Mouse (Mus musculus) lung, adult 2 months (tissue): ENCODE results near the gene Kcna1. TPM values are rescaled to one million over a fixed set of nuclear protein-coding genes. Genes with fewer than 3 reads are reported as not detected.

Experiments used
- DNase-seq: peaks from one replicate; pipeline ENCODE4 v3.0.0; 2022
- H3K4me1 ChIP-seq: fragments of 200-500 bp; 2 replicates; pipeline ENCODE4 v1.6.1; 2011; ENCODE audit warnings: low read length; ENCODE audit not compliant: control insufficient read depth, insufficient read depth
- H3K4me3 ChIP-seq: fragments of 200-500 bp; replicated peaks from 2 replicates; pipeline ENCODE3; 2011; ENCODE audit warnings: low read depth, mild to moderate bottlenecking, control low read depth, low read length; ENCODE audit errors: extremely low read depth
- CTCF ChIP-seq: fragments of 200-500 bp; IDR thresholded peaks from 2 replicates; pipeline ENCODE4 v1.5.1; 2011; ENCODE audit warnings: mild to moderate bottlenecking, low read length, control low read depth; ENCODE audit not compliant: insufficient read depth
- POLR2A ChIP-seq: fragments of 200-500 bp; IDR thresholded peaks from 2 replicates; pipeline ENCODE4 v1.6.1; 2011; ENCODE audit warnings: low read depth, mild to moderate bottlenecking, control low read depth, low read length, borderline replicate concordance; ENCODE audit errors: extremely low read depth
- WGBS: fragments of 180-500 bp; shearing (Covaris S2); methylation state at CpG from one replicate; pipeline ENCODE4 v1.1.7; 2018; 5-methylcytosine and 5-hydroxymethylcytosine counted together
- polyA plus RNA-seq: library from polyadenylated mRNA; depleted of rRNA; stranded (reverse); fragments of >200 nt; gene quantifications from 2 replicates; pipeline ENCODE4 v1.2.3, GENCODE M21; 2012

Kcna1 gene
- polyA plus RNA-seq, 1 experiment = 1.3 TPM

DNA sequence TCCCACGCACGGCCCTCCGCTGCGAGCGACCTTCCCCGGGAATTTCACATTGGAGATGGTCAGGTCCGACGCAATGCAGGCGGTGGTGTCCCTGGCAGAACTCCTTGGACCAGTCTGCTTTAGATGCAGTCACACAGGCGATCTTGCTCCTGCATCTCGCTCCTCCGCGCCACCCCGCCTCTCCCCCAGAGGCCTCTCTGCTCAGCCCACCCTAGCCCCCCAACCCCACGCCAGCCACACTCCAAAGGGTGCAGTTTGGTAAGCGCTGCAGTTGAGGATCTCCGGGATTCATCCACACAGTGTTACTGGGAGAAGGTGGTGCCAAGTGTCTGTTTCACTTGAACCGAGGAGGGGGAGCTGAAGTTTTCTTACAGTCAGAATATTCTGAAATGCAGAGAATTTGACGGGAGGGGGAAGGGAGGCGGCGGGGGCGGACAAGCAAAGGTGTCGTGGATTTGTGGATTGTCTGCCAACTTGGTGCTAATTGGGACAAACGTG, 1.1 kb downstream of the Kcna1 start:
- WGBS = 3% methylated on average over 24 of the region's 24 CpGs
- TF ChIP-seq CTCF = no peak
- TF ChIP-seq POLR2A = no peak
- H3K4me3 ChIP-seq = no peak overlapping the region
- DNase-seq = no peak
- H3K4me1 ChIP-seq = no peaks in the 10 kb centered on the region

DNA sequence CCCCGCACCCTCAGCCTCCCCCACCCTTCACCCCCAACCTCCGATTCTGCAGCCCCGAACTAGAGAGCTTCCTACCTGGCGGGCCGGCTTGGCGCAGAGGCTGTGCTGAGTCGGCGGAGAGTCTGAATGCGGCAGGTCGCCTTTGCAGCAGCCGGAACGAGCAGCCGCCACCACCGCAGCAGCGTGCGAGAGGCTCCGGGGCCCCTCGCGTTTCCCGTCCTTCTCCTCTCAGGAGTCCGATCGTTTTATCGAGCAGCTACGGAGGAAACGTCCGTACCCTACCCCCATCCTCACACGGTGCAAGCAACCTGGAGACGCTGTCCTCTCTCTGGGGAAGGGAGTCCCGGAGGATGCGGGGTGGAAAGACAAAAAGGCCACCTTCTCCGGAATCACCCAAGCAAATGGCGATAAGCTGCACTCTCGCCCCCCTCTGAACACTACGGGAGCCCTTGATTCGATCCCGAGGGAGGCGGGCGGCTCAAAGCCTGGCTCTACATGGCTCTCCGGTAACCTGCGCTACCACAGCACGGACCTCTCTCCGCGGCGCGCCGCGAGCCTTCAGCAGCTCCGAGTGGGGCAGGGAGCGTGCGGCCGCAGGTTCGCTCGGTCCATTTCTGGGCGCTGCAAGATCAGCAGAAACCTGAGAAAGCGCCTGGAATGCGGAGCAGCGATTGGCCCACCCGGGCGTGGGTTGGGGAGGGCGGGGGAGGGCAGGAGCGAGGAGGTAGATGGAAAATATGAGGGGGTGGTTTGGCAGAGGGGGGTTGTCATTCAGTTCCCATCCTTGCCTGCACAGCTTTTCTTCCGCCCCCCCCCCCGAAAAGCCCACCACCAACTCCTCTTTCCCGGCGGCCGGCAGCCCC, 1.8 kb downstream of the Kcna1 start:
- WGBS = under 1% methylated on average over 66 of the region's 66 CpGs
- TF ChIP-seq POLR2A (no peak), CTCF (no peak)
- Histone ChIP-seq H3K4me3 (no peak overlapping the region), H3K4me1 (no peaks in the 10 kb centered on the region)
- DNase-seq = no peak

- 2% methylated on average over 25 of the region's 25 CpGs for WGBS
- no peak for DNase-seq
- H3K4me3 ChIP-seq = no peak overlapping the region
- TF ChIP-seq CTCF (no peak), POLR2A (no peak)
- no peaks in the 10 kb centered on the region for H3K4me1 ChIP-seq
Observed at GRCm38 (mm10) chr6:126643341-126644055, 2.7 kb downstream of the Kcna1 start.

DNA sequence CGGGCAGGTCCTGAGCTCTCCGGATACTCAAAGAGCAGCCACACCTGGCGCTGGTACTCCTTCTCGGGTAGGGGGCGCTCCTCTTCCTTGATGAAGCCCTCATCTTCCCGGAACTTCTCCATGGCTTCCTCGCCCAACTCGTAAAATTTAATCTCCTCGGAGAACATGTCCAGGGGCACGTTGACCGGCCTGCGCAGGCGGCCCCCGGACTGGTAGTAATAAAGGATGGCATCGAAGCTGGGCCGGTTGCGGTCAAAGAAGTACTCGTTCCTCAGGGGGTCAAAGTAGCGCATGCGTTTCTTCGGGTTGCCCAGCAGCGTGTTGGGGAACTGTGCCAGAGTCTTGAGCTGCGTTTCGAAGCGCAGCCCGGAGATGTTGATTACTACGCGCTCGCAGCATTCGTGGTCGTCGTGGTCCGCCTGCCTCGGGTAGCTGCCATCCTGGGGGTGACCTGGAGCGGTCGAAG, 3.3 kb downstream of the Kcna1 start:
- DNase-seq = no peak
- Histone ChIP-seq H3K4me3 (no peak overlapping the region), H3K4me1 (no peaks in the 10 kb centered on the region)
- no peak for TF ChIP-seq CTCF
- TF ChIP-seq POLR2A = no peak
- 3% methylated on average over 36 of the region's 36 CpGs for WGBS

- DNase-seq = no peak
- Histone ChIP-seq H3K4me1 (no peaks in the 10 kb centered on the region), H3K4me3 (no peak overlapping the region)
- no peak for TF ChIP-seq POLR2A
- no peak for TF ChIP-seq CTCF
- 84% methylated on average over 7 of the region's 7 CpGs for WGBS
Observed at GRCm38 (mm10) chr6:126628451-126628850, 17.7 kb downstream of the Kcna1 start.

- no peaks in the 10 kb centered on the region for H3K4me1 ChIP-seq
- H3K4me3 ChIP-seq = no peak overlapping the region
- TF ChIP-seq CTCF (no peak), POLR2A (no peak)
- DNase-seq = no peak
- WGBS = 81% methylated on average over 4 of the region's 4 CpGs
Observed at GRCm38 (mm10) chr6:126618455-126618854, 27.7 kb downstream of the Kcna1 start.

DNA sequence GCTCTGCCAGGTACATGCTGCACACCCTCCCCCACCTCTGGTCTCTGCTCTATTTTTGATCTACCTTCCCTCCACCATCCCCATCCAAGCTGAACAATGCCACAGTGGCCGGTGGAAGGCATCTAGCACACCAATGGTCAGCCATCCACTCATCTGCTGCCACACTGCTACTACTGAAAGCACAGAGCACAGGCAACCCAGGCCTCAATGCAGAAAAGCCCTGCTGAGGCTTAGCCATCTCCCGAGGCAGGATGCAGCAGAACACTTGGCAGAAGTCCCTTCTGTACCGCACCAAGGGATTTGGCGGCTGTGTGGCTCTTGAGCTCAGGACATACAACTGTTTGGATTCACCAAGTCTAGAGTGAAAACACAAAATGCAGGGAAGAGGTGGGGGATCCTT, 35.4 kb downstream of the Kcna1 start:
- 63% methylated on average over 4 of the region's 4 CpGs for WGBS
- TF ChIP-seq POLR2A = no peak

DNA sequence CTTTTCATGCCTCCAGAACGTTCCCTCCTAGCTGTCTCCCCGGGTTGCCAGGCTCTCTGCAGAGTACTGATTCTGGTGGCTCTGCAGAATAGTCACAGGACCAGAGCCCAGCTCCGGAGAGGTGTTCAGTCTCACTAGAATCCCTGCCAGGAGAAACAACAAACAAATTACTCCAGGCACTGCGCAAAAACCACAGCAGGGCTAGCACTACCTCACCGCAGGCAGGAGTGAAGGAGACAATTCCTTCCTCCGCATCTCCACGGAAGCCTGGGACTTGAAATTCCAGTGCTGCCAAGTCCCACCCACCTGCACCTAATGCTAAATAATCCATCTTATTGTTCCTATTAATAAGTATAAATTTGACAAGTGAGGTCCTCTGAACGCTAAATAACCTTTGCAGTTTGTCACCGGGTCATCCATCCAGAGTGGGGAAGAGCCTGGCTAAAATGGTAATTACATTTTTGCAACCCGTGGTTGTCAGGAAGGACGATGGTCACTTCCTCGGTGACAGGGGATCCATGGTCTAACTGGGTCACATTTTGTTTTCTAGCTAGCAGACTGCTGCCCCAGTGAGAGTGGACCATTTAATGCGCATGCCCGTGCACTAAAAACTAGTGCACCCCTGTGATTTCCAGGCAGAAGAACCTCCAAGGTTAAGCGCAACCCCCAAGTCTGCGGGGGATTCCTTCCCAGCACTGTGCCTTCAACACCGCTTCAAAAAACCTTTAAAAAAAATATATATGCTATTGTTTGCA, 36.8 kb downstream of the Kcna1 start:
- TF ChIP-seq POLR2A = no peak
- H3K4me1 ChIP-seq = no peaks in the 10 kb centered on the region
- 63% methylated on average over 17 of the region's 17 CpGs for WGBS
- no peak overlapping the region for H3K4me3 ChIP-seq
- no peak for DNase-seq

More for the DNA sequence above, 35.4 kb downstream of the Kcna1 start:
- no peaks in the 10 kb centered on the region for H3K4me1 ChIP-seq
- H3K4me3 ChIP-seq = no peak overlapping the region
- no peak for DNase-seq

GRCm38 (mm10) chr6:126601843-126602326, 44.3 kb downstream of the Kcna1 start:
- H3K4me3 ChIP-seq = no peak overlapping the region
- 79% methylated on average over 13 of the region's 13 CpGs for WGBS
- DNase-seq = no peak
- H3K4me1 ChIP-seq = no peaks in the 10 kb centered on the region
- TF ChIP-seq POLR2A = no peak
- TF ChIP-seq CTCF = no peak
